Mouse (Mus musculus) MEL (cell line): ENCODE data around the gene Agpat4. TPM values are rescaled to one million over a fixed set of nuclear protein-coding genes. Genes with fewer than 3 reads are reported as not detected.
A peak's percentile ranks its signal among the peaks of the same experiment; 100 is the strongest.

ENCODE experiments used
- DNase-seq: peaks from one replicate; pipeline ENCODE4 v3.0.0; 2011; ENCODE audit warnings: low read depth, low spot score
- H3K27ac ChIP-seq: 2 replicates; pipeline ENCODE4 v1.5.1; 2012; ENCODE audit warnings: low read depth, mild to moderate bottlenecking, control low read depth, low read length, moderate library complexity; ENCODE audit not compliant: control insufficient read depth
- H3K27me3 ChIP-seq, 2 experiments: fragments of 150-350 bp in 1 of 2; sonication (generic) in 1 of 2; 2 replicates each; pipeline ENCODE4 v1.6.1; 2012; ENCODE audit warnings: low read length in 2 of 2, mild to moderate bottlenecking in 2 of 2, improper control_type of control experiment in 1 of 2, moderate library complexity in 1 of 2; ENCODE audit not compliant: insufficient read depth in 2 of 2, control insufficient read depth in 1 of 2
- H3K36me3 ChIP-seq, 2 experiments: 2 replicates each; pipeline ENCODE4 v1.6.1; 2012 to 2014; ENCODE audit warnings: low read length in 2 of 2, improper control_type of control experiment in 1 of 2, inconsistent platforms in 1 of 2, mild to moderate bottlenecking in 1 of 2; ENCODE audit not compliant: insufficient read depth in 2 of 2, control insufficient read depth in 1 of 2
- H3K4me1 ChIP-seq, 2 experiments: fragments of 150-350 bp in 1 of 2; sonication (generic) in 1 of 2; 2 replicates each; pipeline ENCODE4 v1.6.1; 2012; ENCODE audit warnings: low read length in 2 of 2, improper control_type of control experiment in 1 of 2, mild to moderate bottlenecking in 1 of 2; ENCODE audit not compliant: insufficient read depth in 2 of 2, control insufficient read depth in 1 of 2
- H3K4me3 ChIP-seq, 2 experiments: fragments of 150-350 bp in 1 of 2; sonication (generic) in 1 of 2; 2 replicates each; pipeline ENCODE4 v1.5.1; 2012; ENCODE audit warnings: low read depth in 2 of 2, low read length in 2 of 2, mild to moderate bottlenecking in 2 of 2, moderate library complexity in 2 of 2, control low read depth in 1 of 2, improper control_type of control experiment in 1 of 2; ENCODE audit not compliant: control insufficient read depth in 1 of 2, insufficient read depth in 1 of 2
- H3K79me2 ChIP-seq: 2 replicates; pipeline ENCODE4 v1.6.1; 2012; ENCODE audit warnings: mild to moderate bottlenecking, low read length, moderate library complexity; ENCODE audit not compliant: control insufficient read depth, poor library complexity, insufficient read depth
- H3K9ac ChIP-seq: 2 replicates; pipeline ENCODE4 v1.6.1; 2012; ENCODE audit warnings: low read depth, mild to moderate bottlenecking, control low read depth, low read length, moderate library complexity; ENCODE audit not compliant: control insufficient read depth, poor library complexity, severe bottlenecking
- H3K9me3 ChIP-seq: fragments of 150-350 bp; sonication (generic); replicated peaks from 2 replicates; pipeline ENCODE4 v1.6.1; 2012; ENCODE audit warnings: mild to moderate bottlenecking, low read length, improper control_type of control experiment, moderate library complexity; ENCODE audit not compliant: insufficient read depth
- BHLHE40 ChIP-seq: IDR thresholded peaks from 2 replicates; pipeline ENCODE4 v1.6.1; 2012; ENCODE audit warnings: low read depth, mild to moderate bottlenecking, inconsistent platforms, low read length, improper control_type of control experiment, borderline replicate concordance
- CHD2 ChIP-seq: IDR thresholded peaks from 2 replicates; pipeline ENCODE4 v1.6.1; 2011; ENCODE audit warnings: low read length, improper control_type of control experiment
- CTCF ChIP-seq, 3 experiments: IDR thresholded peaks in 2 of 3; conservative IDR thresholded peaks in 1 of 3; 2 replicates each; pipeline ENCODE4 v1.5.1; 2011 to 2012; ENCODE audit warnings: low read length in 3 of 3, low read depth in 2 of 3, mild to moderate bottlenecking in 2 of 3, improper control_type of control experiment in 1 of 3, inconsistent platforms in 1 of 3, mixed read lengths in 1 of 3, moderate library complexity in 1 of 3; ENCODE audit not compliant: control insufficient read depth in 1 of 3, insufficient read depth in 1 of 3, poor library complexity in 1 of 3, severe bottlenecking in 1 of 3
- E2F4 ChIP-seq: IDR thresholded peaks from 2 replicates; pipeline ENCODE4 v1.6.1; 2011; ENCODE audit warnings: low read depth, low read length, improper control_type of control experiment, borderline replicate concordance
- ELF1 ChIP-seq: IDR thresholded peaks from 2 replicates; pipeline ENCODE4 v1.6.1; 2014; ENCODE audit warnings: low read depth, mild to moderate bottlenecking, inconsistent platforms, low read length, improper control_type of control experiment, moderate library complexity
- EP300 ChIP-seq, 2 experiments: IDR thresholded peaks; 2 replicates each; pipeline ENCODE4 v1.6.1; 2011; ENCODE audit warnings: improper control_type of control experiment in 2 of 2, low read length in 2 of 2, low read depth in 1 of 2, mild to moderate bottlenecking in 1 of 2
- ETS1 ChIP-seq: IDR thresholded peaks from 2 replicates; pipeline ENCODE4 v1.6.1; 2012; ENCODE audit warnings: low read depth, mild to moderate bottlenecking, inconsistent platforms, low read length, improper control_type of control experiment, moderate library complexity
- GABPA ChIP-seq: IDR thresholded peaks from 2 replicates; pipeline ENCODE4 v1.6.1; 2012; ENCODE audit warnings: low read depth, mild to moderate bottlenecking, inconsistent platforms, low read length, improper control_type of control experiment, moderate library complexity
- GATA1 ChIP-seq: IDR thresholded peaks from 2 replicates; pipeline ENCODE4 v1.6.1; 2011; ENCODE audit warnings: low read depth, low read length, improper control_type of control experiment
- JUND ChIP-seq: IDR thresholded peaks from 2 replicates; pipeline ENCODE4 v1.6.1; 2011; ENCODE audit warnings: low read depth, mild to moderate bottlenecking, improper control_type of control experiment, low read length
- KAT2A ChIP-seq: conservative IDR thresholded peaks from 2 replicates; pipeline ENCODE4 v1.6.1; 2012; ENCODE audit warnings: low read depth, low read length, improper control_type of control experiment, inconsistent platforms
- MAFK ChIP-seq: IDR thresholded peaks from 2 replicates; pipeline ENCODE4 v1.6.1; 2011; ENCODE audit warnings: low read depth, mild to moderate bottlenecking, low read length, improper control_type of control experiment, borderline replicate concordance
- MAZ ChIP-seq: IDR thresholded peaks from 2 replicates; pipeline ENCODE4 v1.6.1; 2012; ENCODE audit warnings: low read depth, mild to moderate bottlenecking, inconsistent platforms, low read length, improper control_type of control experiment
- MXI1 ChIP-seq: IDR thresholded peaks from 2 replicates; pipeline ENCODE4 v1.6.1; 2011; ENCODE audit warnings: mild to moderate bottlenecking, low read depth, low read length, improper control_type of control experiment
- MYB ChIP-seq: IDR thresholded peaks from 2 replicates; pipeline ENCODE4 v1.6.1; 2011; ENCODE audit warnings: mild to moderate bottlenecking, low read depth, low read length, improper control_type of control experiment
- POLR2A ChIP-seq, 2 experiments: IDR thresholded peaks; 2 replicates each; pipeline ENCODE4 v1.6.1; 2011 to 2012; ENCODE audit warnings: low read length in 2 of 2, mild to moderate bottlenecking in 2 of 2, control low read depth in 1 of 2, improper control_type of control experiment in 1 of 2, low read depth in 1 of 2, moderate library complexity in 1 of 2; ENCODE audit not compliant: control insufficient read depth in 1 of 2, insufficient read depth in 1 of 2, poor library complexity in 1 of 2
- RCOR1 ChIP-seq: IDR thresholded peaks from 2 replicates; pipeline ENCODE4 v1.6.1; 2012; ENCODE audit warnings: low read depth, mild to moderate bottlenecking, inconsistent platforms, low read length, improper control_type of control experiment
- SIN3A ChIP-seq: IDR thresholded peaks from 2 replicates; pipeline ENCODE4 v1.6.1; 2012; ENCODE audit warnings: low read length, improper control_type of control experiment, inconsistent platforms
- TAL1 ChIP-seq: IDR thresholded peaks from 2 replicates; pipeline ENCODE4 v1.6.1; 2012; ENCODE audit warnings: mild to moderate bottlenecking, inconsistent platforms, low read length, moderate library complexity, mixed read lengths
- TCF12 ChIP-seq: IDR thresholded peaks from 2 replicates; pipeline ENCODE4 v1.6.1; 2014; ENCODE audit warnings: low read depth, mild to moderate bottlenecking, inconsistent platforms, low read length, improper control_type of control experiment, moderate library complexity
- UBTF ChIP-seq: IDR thresholded peaks from 2 replicates; pipeline ENCODE4 v1.6.1; 2012; ENCODE audit warnings: low read depth, mild to moderate bottlenecking, inconsistent platforms, low read length, improper control_type of control experiment, moderate library complexity, borderline replicate concordance; ENCODE audit not compliant: insufficient read depth
- USF1 ChIP-seq: IDR thresholded peaks from 2 replicates; pipeline ENCODE4 v1.6.1; 2014; ENCODE audit warnings: low read depth, mild to moderate bottlenecking, inconsistent platforms, low read length, improper control_type of control experiment, moderate library complexity
- ZC3H11A ChIP-seq: IDR thresholded peaks from 2 replicates; pipeline ENCODE4 v1.6.1; 2012; ENCODE audit warnings: low read depth, mild to moderate bottlenecking, inconsistent platforms, low read length, improper control_type of control experiment
- ZKSCAN1 ChIP-seq: IDR thresholded peaks from 2 replicates; pipeline ENCODE4 v1.6.1; 2012; ENCODE audit warnings: low read depth, mild to moderate bottlenecking, inconsistent platforms, low read length, improper control_type of control experiment, moderate library complexity
- ZMIZ1 ChIP-seq: IDR thresholded peaks from 2 replicates; pipeline ENCODE4 v1.6.1; 2012; ENCODE audit warnings: low read depth, mild to moderate bottlenecking, inconsistent platforms, low read length, improper control_type of control experiment, moderate library complexity
- ZNF384 ChIP-seq: IDR thresholded peaks from 2 replicates; pipeline ENCODE4 v1.6.1; 2012; ENCODE audit warnings: low read depth, mild to moderate bottlenecking, inconsistent platforms, low read length, improper control_type of control experiment
- polyA plus RNA-seq, 2 experiments: library from polyadenylated mRNA; stranded (reverse) in 1 of 2; unstranded in 1 of 2; fragments of >175 nt in 1 of 2; fragments of >200 nt in 1 of 2; gene quantifications; 2 replicates each; pipeline versions ENCODE4 v1.2.1 to v1.2.4; 2012; ENCODE audit warnings: low replicate concordance in 2 of 2, low read depth in 1 of 2; ENCODE audit not compliant: insufficient read length in 2 of 2, insufficient read depth in 1 of 2, missing spikeins in 1 of 2
- total RNA-seq: library from RNA; depleted of rRNA; stranded (reverse); fragments of 300-350 nt; gene quantifications from 2 replicates; pipeline ENCODE4 v1.2.3, GENCODE M21; 2012

The Agpat4 gene
- total and polyA plus RNA-seq, 3 experiments = 3.3 to 9.3 TPM; not detected in 1

GRCm38 (mm10) chr17:12204689-12205014 is 86.1 kb downstream of the Agpat4 start (continued):
- no peak for TF ChIP-seq KAT2A

- Histone ChIP-seq H3K79me2 (no peaks in the 10 kb centered on the region), H3K9me3 (no peaks in the 10 kb centered on the region), H3K27ac (peak overlapping the region; percentile 92), H3K4me1 (peaks cover 12 to 42% of the 10 kb centered on the region in 2 experiments), H3K27me3 (no peaks in the 10 kb centered on the region), H3K9ac (peak overlapping the region; percentile 6; the same call in 1 of the 2 replicates), H3K4me3 (no peak overlapping the region), H3K36me3 (peaks cover 0 to 28% of the 10 kb centered on the region in 2 experiments; a peak in 2 of 4 replicates)
- DNase-seq = peak; percentile 81
- no peak for TF ChIP-seq CHD2
- TF ChIP-seq TAL1 = peak; percentile 79
- no peak for TF ChIP-seq JUND
- TF ChIP-seq BHLHE40 = no peak
- TF ChIP-seq USF1 = no peak
- TF ChIP-seq MXI1 = 0 out of 2 replicates have a peak, but pooled peaks have one; percentile 25
- TF ChIP-seq TCF12 = peak; percentile 94
- no peak; the same call in none of the 2 replicates for TF ChIP-seq SIN3A
- TF ChIP-seq KAT2A = peak; percentile 14; the same call in 1 of the 2 replicates
- TF ChIP-seq MAZ = 0 out of 2 replicates have a peak, but pooled peaks have one; percentile 44
- TF ChIP-seq EP300 (IDR thresholded peaks at IDR 0.05; ENCODE audit: low read depth in 1 of 2, low read length in 2 of 2) = peak; percentile 67 to 93
- no peak for TF ChIP-seq MAFK
- TF ChIP-seq ETS1 = peak; percentile 73; the same call in 1 of the 2 replicates
- no peak for TF ChIP-seq POLR2A (IDR thresholded peaks at IDR 0.05; ENCODE audit: control insufficient read depth in 1 of 2, insufficient read depth in 1 of 2, low read depth in 1 of 2, low read length in 2 of 2, poor library complexity in 1 of 2)
- no peak for TF ChIP-seq ZC3H11A
- TF ChIP-seq E2F4 = no peak
- TF ChIP-seq UBTF = no peak
- TF ChIP-seq GABPA = no peak
- peak; percentile 80 for TF ChIP-seq GATA1
- no peak for TF ChIP-seq RCOR1
- TF ChIP-seq ZMIZ1 = no peak
- peak; percentile 74 for TF ChIP-seq MYB
- TF ChIP-seq ZKSCAN1 = no peak
- no peak for TF ChIP-seq ELF1
- peak; percentile 41; the same call in 1 of the 2 replicates for TF ChIP-seq ZNF384
- TF ChIP-seq CTCF (IDR thresholded peaks at IDR 0.05 in 2 of 3, conservative IDR thresholded peaks at IDR 0.05 in 1 of 3; ENCODE audit: control insufficient read depth in 1 of 3, insufficient read depth in 1 of 3, low read depth in 2 of 3, low read length in 3 of 3, poor library complexity in 1 of 3, severe bottlenecking in 1 of 3) = no peak
These were observed 86.7 kb downstream of the Agpat4 start for GRCm38 (mm10) chr17:12205015-12205693.
